Mouse (Mus musculus) embryonic fibroblast, embryonic 13.5 days (primary cell): ENCODE results near the gene Gpr87.

Experiments
- CTCF ChIP-seq: IDR thresholded peaks from 2 replicates; pipeline ENCODE4 v1.5.1; 2011; ENCODE audit warnings: mild to moderate bottlenecking, control low read depth, low read length, moderate library complexity, borderline replicate concordance; ENCODE audit not compliant: insufficient read depth
- POLR2A ChIP-seq: IDR thresholded peaks from 2 replicates; pipeline ENCODE4 v1.6.1; 2011; ENCODE audit warnings: low read depth, mild to moderate bottlenecking, control low read depth, low read length, moderate library complexity

DNA sequence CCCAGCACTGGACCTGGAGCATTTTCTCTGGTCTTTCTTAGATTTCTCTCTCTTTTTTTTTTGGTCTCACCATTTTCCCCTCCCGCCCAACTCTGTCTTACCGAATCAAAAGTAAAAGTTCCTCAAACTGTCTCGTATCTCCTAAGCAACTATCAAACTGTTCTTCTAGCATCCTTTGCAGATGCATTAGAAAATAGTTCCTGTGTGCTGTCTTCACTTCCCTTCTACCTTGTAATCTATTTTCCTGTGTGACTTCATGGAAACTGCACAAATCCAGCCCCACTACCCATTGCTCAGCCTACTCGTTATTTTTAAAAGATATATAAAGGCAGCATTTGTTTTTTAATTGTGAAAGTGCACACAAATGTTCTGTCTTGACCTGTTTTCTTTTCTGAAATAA, 62.9 kb downstream of the Gpr87 start:
- TF ChIP-seq CTCF (no peak), POLR2A (no peak)
